Mouse (Mus musculus) heart, embryonic 14.5 days (tissue): ENCODE data around the gene Sarm1. TPM values are rescaled to one million over a fixed set of nuclear protein-coding genes. Genes with fewer than 3 reads are reported as not detected.
A peak's percentile ranks its signal among the peaks of the same experiment; 100 is the strongest.

Experiments used
- ATAC-seq: fragments of 200-750 bp; cut with Nextera tagmentation; 2 replicates; pipeline ENCODE4 v1.8.0; 2017; ENCODE audit warnings: low read depth, moderate TSS enrichment; ENCODE audit not compliant: insufficient number of reproducible peaks, insufficient read depth, low FRiP score
- H3K27ac ChIP-seq, 2 experiments: fragments of 200-500 bp in 1 of 2; fragments of 300-500 bp in 1 of 2; sonication (generic) in 1 of 2; replicated peaks in 1 of 2; 2 replicates each; pipeline ENCODE4 v1.5.1; 2012 to 2014; ENCODE audit warnings: low read depth in 2 of 2, low read length in 2 of 2, control low read depth in 1 of 2, mild to moderate bottlenecking in 1 of 2, mixed read lengths in 1 of 2; ENCODE audit not compliant: control insufficient read depth in 1 of 2, insufficient read depth in 1 of 2
- H3K27me3 ChIP-seq: fragments of 300-500 bp; sonication (generic); 2 replicates; pipeline ENCODE4 v1.6.1; 2014; ENCODE audit warnings: mild to moderate bottlenecking, low read length, control low read depth; ENCODE audit not compliant: control insufficient read depth, insufficient read depth
- H3K36me3 ChIP-seq: fragments of 300-500 bp; sonication (generic); 2 replicates; pipeline ENCODE4 v1.6.1; 2014; ENCODE audit warnings: mild to moderate bottlenecking, control low read depth, low read length, mixed read lengths; ENCODE audit not compliant: control insufficient read depth, insufficient read depth
- H3K4me1 ChIP-seq, 2 experiments: fragments of 200-500 bp in 1 of 2; fragments of 300-500 bp in 1 of 2; sonication (generic) in 1 of 2; 2 replicates each; pipeline ENCODE4 v1.6.1; 2012 to 2014; ENCODE audit warnings: low read length in 2 of 2, control low read depth in 1 of 2, mixed read lengths in 1 of 2; ENCODE audit not compliant: control insufficient read depth in 2 of 2, insufficient read depth in 2 of 2
- H3K4me2 ChIP-seq: fragments of 300-500 bp; sonication (generic); 2 replicates; pipeline ENCODE4 v1.6.1; 2014; ENCODE audit warnings: mild to moderate bottlenecking, low read length
- H3K4me3 ChIP-seq, 2 experiments: fragments of 200-500 bp in 1 of 2; fragments of 300-500 bp in 1 of 2; sonication (generic) in 1 of 2; 2 replicates each; pipeline ENCODE4 v1.5.1; 2012 to 2014; ENCODE audit warnings: low read length in 2 of 2, mild to moderate bottlenecking in 2 of 2, control low read depth in 1 of 2, low read depth in 1 of 2, moderate library complexity in 1 of 2; ENCODE audit not compliant: control insufficient read depth in 1 of 2, insufficient read depth in 1 of 2
- H3K9ac ChIP-seq: fragments of 300-500 bp; sonication (generic); 2 replicates; pipeline ENCODE4 v1.6.1; 2014; ENCODE audit warnings: mild to moderate bottlenecking, low read length
- H3K9me3 ChIP-seq: fragments of 300-500 bp; sonication (generic); 2 replicates; pipeline ENCODE4 v1.6.1; 2016; ENCODE audit warnings: low read length, control low read depth; ENCODE audit not compliant: control insufficient read depth
- WGBS: fragments of 180-500 bp; shearing (Covaris S2); extraction: QIAGEN DNeasy Blood & Tissue Kit; methylation state at CpG from one replicate; pipeline ENCODE4 v1.1.7; 2014; 5-methylcytosine and 5-hydroxymethylcytosine counted together
- polyA plus RNA-seq: library from polyadenylated mRNA; unstranded; fragments of >200 nt; fragmentation: Nextera tagmentation; extraction: Ambion mirVana; gene quantifications from 2 replicates; pipeline ENCODE4 v1.2.1, GENCODE M21; 2014

Gene Sarm1
- polyA plus RNA-seq = 0.11 TPM in 1 of 2 replicates, not detected in the other

DNA sequence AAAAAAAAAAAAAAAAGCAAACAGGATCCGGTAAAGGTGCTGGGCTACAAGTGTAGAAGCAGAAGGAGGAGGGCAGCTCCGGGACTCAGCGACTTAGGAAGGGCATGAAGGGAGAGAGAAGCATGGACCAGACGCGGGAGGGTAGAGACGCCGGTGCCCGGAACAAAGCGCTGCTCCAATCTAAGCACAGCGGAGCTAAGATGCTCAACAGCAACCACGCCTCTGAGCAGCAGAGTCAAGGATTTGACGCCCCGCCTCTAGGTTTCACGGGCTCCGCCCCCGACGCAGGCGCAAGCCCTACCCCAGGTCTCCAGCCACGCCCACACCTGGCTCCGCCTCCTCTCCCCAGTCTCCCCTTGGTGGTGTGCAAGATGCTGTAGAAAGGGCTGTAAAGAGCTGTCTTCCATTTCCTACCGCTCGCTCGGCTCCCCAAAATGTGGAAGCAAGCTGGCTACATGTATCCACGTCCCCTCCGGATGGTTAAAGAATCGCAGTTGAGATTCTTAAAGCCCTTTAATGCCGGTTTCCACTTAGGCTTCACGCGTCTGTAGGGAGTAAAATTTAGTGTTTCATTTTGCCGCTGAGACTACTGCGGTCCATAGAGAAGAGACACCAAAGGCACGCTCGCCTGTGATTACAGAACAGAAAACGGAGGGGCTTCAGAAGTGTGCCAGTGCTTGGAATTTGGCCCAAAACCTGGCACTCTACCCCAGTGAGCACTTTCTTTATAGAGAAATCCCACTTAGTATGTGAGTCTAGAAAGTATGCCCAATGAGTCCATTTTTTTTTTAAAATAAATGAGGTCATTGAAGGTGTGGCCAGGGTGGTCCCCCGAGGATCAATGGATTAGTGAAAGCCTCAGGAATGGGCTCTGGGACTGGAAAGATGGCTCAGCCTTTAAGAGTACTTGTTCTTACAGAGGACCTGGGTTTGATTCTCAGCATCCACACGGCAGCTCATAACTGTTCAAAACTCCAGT, at the start of gene Sarm1:
Sarm1 (minus strand) TSS at position 211 of the 979 bp plus-strand sequence.
- peak within 1 kb of the TSS; percentile 87 for H3K4me2 ChIP-seq
- peaks cover 73% of the 10 kb centered on the region for H3K27me3 ChIP-seq
- H3K36me3 ChIP-seq = no peaks in the 10 kb centered on the region
- peak; percentile 81 for ATAC-seq
- H3K9me3 ChIP-seq = no peaks in the 10 kb centered on the region
- H3K9ac ChIP-seq = no peak within 1 kb of the TSS
- H3K4me3 ChIP-seq = peak within 1 kb of the TSS; percentile 42 to 46
- 5% methylated on average over 36 of the region's 36 CpGs for WGBS
- H3K4me1 ChIP-seq = peaks cover 3 to 5% of the 10 kb centered on the region in 2 experiments; a peak in 2 of 4 replicates
- H3K27ac ChIP-seq = no peak within 1 kb of the TSS

DNA sequence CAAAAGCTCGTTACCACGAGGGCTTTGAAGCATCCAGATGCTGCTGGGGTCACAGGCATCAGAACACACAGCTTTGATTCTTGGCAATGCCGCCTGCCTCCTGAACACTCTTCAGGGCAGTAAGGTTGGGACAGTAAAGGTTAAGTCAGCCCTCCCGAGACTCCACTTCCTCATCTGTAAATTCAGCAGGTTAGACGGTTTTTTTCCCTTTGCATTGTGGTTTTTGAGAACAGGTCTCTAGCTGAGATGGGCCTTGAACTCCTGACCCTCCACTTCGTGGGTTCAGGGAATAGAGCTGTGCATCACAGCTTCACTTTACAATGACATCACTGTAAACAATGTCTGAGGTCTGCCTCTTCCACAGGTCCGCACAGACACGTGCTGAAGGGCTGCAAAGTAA, 47.6 kb upstream of the Sarm1 start:
- Histone ChIP-seq H3K27ac (no peak overlapping the region), H3K36me3 (peaks cover 52% of the 10 kb centered on the region), H3K9me3 (no peaks in the 10 kb centered on the region), H3K4me2 (no peak overlapping the region), H3K9ac (no peak overlapping the region), H3K4me1 (peaks cover 2 to 11% of the 10 kb centered on the region in 2 experiments), H3K4me3 (no peak overlapping the region), H3K27me3 (no peaks in the 10 kb centered on the region)
- 61% methylated on average over 8 of the region's 8 CpGs for WGBS
- ATAC-seq = no peak

DNA sequence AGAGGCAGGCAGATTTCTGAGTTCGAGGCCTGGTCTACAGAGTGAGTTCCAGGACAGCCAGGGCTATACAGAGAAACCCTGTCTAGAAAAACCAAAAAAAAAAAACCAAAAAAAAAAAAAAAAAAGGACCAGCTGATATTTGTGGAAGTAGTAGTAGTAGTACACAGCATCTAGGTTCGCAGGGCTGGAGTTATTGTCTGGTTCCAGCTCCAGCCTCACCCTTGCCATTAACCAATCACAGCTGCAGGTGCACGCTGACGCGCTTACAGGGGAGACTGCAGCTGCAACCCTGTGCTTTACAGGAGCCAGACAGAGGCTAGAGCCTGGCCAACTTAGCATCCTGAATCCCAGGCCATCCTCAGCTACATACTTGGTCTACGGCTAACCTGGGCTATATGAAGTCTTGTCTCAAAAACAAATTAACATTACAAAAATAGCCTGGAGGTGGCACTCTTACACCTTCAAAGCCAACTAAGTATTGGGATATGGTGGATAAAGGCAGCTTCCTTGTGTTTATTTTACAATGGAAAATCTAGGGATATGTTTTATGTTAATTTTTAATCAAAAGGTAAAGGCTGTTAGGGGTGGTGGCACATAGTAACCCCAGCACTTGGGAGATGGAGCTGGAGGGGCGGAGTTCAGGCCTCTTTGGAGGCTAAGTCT, 47.0 kb upstream of the Sarm1 start:
- Histone ChIP-seq H3K9me3 (no peaks in the 10 kb centered on the region), H3K27me3 (no peaks in the 10 kb centered on the region), H3K9ac (no peak overlapping the region), H3K4me2 (no peak overlapping the region), H3K36me3 (peaks cover 58% of the 10 kb centered on the region), H3K4me3 (no peak overlapping the region), H3K27ac (no peak overlapping the region), H3K4me1 (peaks cover 2 to 10% of the 10 kb centered on the region in 2 experiments)
- ATAC-seq = no peak
- 93% methylated on average over 7 of the region's 7 CpGs for WGBS

GRCm38 (mm10) chr11:78540358-78540757, 42.8 kb upstream of the Sarm1 start:
- no peaks in the 10 kb centered on the region for H3K9me3 ChIP-seq
- H3K9ac ChIP-seq = no peak overlapping the region
- H3K36me3 ChIP-seq = peaks cover 67% of the 10 kb centered on the region
- H3K4me2 ChIP-seq = no peak overlapping the region
- H3K4me1 ChIP-seq = peaks cover 6 to 12% of the 10 kb centered on the region in 2 experiments
- no peak overlapping the region for H3K27ac ChIP-seq
- 85% methylated on average over 3 of the region's 3 CpGs for WGBS
- no peaks in the 10 kb centered on the region for H3K27me3 ChIP-seq
- no peak overlapping the region for H3K4me3 ChIP-seq
- no peak for ATAC-seq

DNA sequence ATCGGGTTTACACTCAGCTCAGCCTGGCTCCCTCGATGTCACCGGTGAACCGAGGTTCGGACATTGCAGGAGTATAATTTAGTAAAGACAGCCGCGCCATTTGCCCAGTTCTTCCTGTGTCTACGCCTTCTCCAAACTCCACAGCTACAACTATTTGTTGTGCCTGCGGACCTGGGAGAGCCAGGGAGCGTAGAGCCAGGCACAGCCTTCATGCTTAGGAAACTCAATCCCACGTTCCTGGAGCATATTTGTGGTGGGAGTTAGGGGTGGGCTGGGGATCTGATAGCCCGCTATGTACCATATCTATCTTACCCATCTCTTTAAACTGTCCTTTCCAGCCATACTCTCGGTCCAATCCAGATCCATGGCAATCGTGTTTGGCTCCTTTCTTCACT, 39.1 kb upstream of the Sarm1 start:
- ATAC-seq = no peak
- peak overlapping the region; percentile 54 to 89 for H3K27ac ChIP-seq

GRCm38 (mm10) chr11:78536080-78536689, 38.6 kb upstream of the Sarm1 start, which contains the start of the genes Tnfaip1 and Ift20:
Gene Tnfaip1 (minus strand): TSS chr11:78536332.
Gene Ift20 (plus strand): TSS chr11:78536361.
- H3K9me3 ChIP-seq = no peaks in the 10 kb centered on the region
- H3K36me3 ChIP-seq = peaks cover 40% of the 10 kb centered on the region
- peak within 1 kb of the TSS; percentile 94 for H3K9ac ChIP-seq
- peak; percentile 95 for ATAC-seq
- H3K4me1 ChIP-seq = peaks cover 9 to 25% of the 10 kb centered on the region in 2 experiments
- peak within 1 kb of the TSS; percentile 95 for H3K4me2 ChIP-seq
- H3K27me3 ChIP-seq = no peaks in the 10 kb centered on the region
- H3K4me3 ChIP-seq = peak within 1 kb of the TSS; percentile 83 to 88
- under 1% methylated on average over 52 of the region's 52 CpGs for WGBS
- peak within 1 kb of the TSS; percentile 89 to 97 for H3K27ac ChIP-seq

More for the DNA sequence above, 39.1 kb upstream of the Sarm1 start:
- Histone ChIP-seq H3K4me3 (peak overlapping the region; percentile 83 to 88), H3K4me1 (peaks cover 8 to 25% of the 10 kb centered on the region in 2 experiments), H3K27me3 (no peaks in the 10 kb centered on the region), H3K9ac (peak overlapping the region; percentile 94), H3K36me3 (peaks cover 44% of the 10 kb centered on the region), H3K4me2 (peak overlapping the region; percentile 95), H3K9me3 (no peaks in the 10 kb centered on the region)
- WGBS = 2% methylated on average over 14 of the region's 14 CpGs
